Mouse (Mus musculus): Measurements from ENCODE around the gene Tom1l1. TPM values are rescaled to one million over a fixed set of nuclear protein-coding genes. Genes with fewer than 3 reads are reported as not detected.

The Tom1l1 gene
- 7.8 and 8.7 TPM in 2 replicates for polyA plus RNA-seq (2012; rRNA removed)

GRCm38 (mm10) chr11:90687460-90688416, at the start of gene Tom1l1:
Gene Tom1l1 (minus strand): TSS chr11:90688366.

GRCm38 (mm10) chr11:90637440-90638311, 50.5 kb downstream of the Tom1l1 start, which contains the start of the genes Stxbp4 and Cox11:
Gene Stxbp4 (minus strand): TSS chr11:90638084.
Gene Cox11 (plus strand): TSS chr11:90638173.

Other genes starting within 250 kb of the Tom1l1 start
- gene Stxbp4, start 50.3 kb downstream of the Tom1l1 start, polyA plus RNA-seq (2012; rRNA removed), result 0.68 and 1.0 TPM in 2 replicates
- 22.3 and 27.8 TPM in 2 replicates for gene Cox11, start 50.2 kb downstream of the Tom1l1 start, polyA plus RNA-seq (2012; rRNA removed)

Data from colon, adult 2 months (tissue).